Mouse (Mus musculus): Measurements from ENCODE around the gene Slitrk6. TPM values are rescaled to one million over a fixed set of nuclear protein-coding genes. Genes with fewer than 3 reads are reported as not detected.
A peak's percentile ranks its signal among the peaks of the same experiment; 100 is the strongest.

The Slitrk6 gene
- polyA plus RNA-seq (2012; rRNA removed) = 0.32 and 0.89 TPM in 2 replicates

DNA sequence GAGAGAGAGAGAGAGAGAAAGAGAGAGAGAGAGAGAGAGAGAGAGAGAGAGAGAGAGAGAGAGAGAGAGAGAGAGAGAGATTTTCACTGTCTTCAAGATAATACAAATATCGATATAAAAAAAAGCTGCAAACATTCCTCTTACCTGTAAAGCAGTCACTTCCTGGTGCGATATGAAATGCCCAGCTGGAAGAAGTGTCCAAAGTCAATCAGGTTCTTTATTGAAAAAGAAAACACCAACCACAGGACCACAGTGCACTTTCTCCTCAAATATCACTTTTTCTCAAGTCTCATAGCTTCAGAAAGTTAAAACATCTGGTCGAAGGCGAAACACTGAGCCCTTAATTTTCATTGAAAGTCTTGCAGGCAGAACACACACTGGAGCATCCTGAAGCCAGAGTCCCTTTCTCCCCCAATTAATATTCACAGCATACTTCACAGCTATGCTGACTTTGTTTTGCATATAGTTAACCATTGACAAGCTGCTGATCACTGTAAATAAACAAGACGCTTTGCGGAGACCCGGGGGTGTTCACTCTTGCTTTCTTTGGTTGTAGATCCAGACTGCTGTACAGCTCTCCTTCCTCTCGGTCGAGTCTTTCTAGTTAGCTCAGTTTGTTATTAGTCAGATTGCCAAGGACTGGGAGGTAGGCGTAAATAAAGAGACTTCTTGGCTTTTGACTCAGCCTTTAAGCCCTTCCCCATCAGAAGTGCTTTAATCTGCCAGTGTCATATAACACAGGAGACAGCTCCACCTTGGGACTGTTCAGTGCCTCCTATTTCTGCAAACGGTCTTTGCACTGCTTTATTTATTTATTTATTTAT lies at the start of gene Slitrk6:
Gene Slitrk6 (minus strand): TSS at position 666 of the 824 bp plus-strand sequence.
- H3K4me3 ChIP-seq (replicated peaks; ENCODE audit: extremely low read depth, low read depth, low read length) = peak within 1 kb of the TSS; percentile 23
- TF ChIP-seq POLR2A (IDR thresholded peaks at IDR 0.05; ENCODE audit: borderline replicate concordance, extremely low read depth, low read depth, low read length) (no peak), CTCF (IDR thresholded peaks at IDR 0.05; ENCODE audit: insufficient read depth, low read length) (no peak)
- WGBS = 31% methylated on average over 11 of the region's 11 CpGs
- no peaks in the 10 kb centered on the region for H3K4me1 ChIP-seq (ENCODE audit: control insufficient read depth, insufficient read depth, low read length)
- DNase-seq = no peak

DNA sequence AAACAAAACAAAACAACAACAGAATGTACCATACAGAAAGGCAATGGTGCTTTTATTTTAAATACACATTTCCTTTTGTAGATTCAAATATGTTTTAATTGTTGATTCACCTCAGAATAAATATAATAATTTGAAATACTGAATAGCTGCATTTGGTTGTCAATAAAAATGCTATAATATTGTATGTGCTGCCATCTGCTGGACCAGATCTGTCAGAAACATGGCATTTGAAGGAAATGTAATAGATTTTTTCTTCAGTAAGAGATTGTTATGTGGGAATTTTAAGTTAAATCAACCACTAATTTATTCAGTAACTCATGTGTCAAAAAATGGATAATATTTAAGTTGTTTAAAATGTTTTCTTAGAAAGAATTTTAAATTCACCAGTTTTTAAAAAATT lies 22.6 kb upstream of the Slitrk6 start:
- H3K4me1 ChIP-seq (ENCODE audit: control insufficient read depth, insufficient read depth, low read length) = no peaks in the 10 kb centered on the region
- H3K4me3 ChIP-seq (replicated peaks; ENCODE audit: extremely low read depth, low read depth, low read length) = no peak overlapping the region
- DNase-seq = no peak
- TF ChIP-seq CTCF (IDR thresholded peaks at IDR 0.05; ENCODE audit: insufficient read depth, low read length) = no peak

DNA sequence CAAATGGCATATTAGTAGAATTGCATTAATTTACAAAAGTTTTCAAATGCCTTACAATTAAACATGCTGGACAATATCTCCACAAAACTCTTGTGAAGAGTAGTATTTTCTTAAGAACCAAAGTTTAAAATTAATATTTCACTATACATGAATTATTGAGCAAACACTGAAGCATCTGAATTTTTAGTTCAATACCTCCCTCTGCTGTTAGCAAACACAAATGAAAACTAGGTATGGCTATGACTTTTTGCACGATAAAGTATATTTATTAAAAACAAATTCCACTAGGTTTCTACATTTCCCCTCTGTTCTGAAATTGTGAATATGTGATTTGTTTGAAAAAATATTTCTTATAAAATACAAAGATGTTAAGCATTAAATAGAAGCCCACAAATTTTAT lies 15.7 kb upstream of the Slitrk6 start:
- TF ChIP-seq POLR2A (IDR thresholded peaks at IDR 0.05; ENCODE audit: borderline replicate concordance, extremely low read depth, low read depth, low read length) (no peak), CTCF (IDR thresholded peaks at IDR 0.05; ENCODE audit: insufficient read depth, low read length) (no peak)
- Histone ChIP-seq H3K4me1 (ENCODE audit: control insufficient read depth, insufficient read depth, low read length) (no peaks in the 10 kb centered on the region), H3K4me3 (replicated peaks; ENCODE audit: extremely low read depth, low read depth, low read length) (no peak overlapping the region)
- 75% methylated on average over 1 of the region's 1 CpGs for WGBS
- no peak for DNase-seq

DNA sequence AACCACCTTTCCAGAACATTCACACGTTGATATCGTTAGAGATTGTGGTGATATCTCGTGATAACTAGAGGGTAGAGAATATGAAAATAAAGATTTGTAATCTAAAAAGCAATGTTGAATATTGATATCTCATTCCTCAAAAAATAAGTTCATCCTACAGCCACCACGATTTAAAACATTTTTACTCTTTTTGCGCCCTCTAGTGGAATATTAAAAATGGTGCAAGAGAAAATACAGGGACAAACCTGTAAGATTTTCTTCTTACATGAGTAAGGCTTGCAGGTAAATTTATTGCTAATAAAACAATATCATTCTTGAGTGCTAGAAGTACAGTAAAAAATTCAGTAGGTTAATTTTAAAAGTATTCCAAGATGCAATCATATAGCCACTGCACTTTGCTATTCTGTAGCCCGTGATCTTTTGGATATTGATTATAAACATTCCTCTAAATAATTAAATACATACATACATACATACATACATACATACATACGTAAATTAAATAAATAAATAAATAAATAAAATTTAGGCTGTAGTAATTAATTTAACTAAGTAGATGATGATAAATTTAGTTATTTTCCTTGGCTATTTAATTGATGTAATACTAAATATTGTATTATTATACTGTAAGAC lies 7.8 kb upstream of the Slitrk6 start:
- no peaks in the 10 kb centered on the region for H3K4me1 ChIP-seq (ENCODE audit: control insufficient read depth, insufficient read depth, low read length)
- TF ChIP-seq POLR2A (IDR thresholded peaks at IDR 0.05; ENCODE audit: borderline replicate concordance, extremely low read depth, low read depth, low read length) = no peak
- TF ChIP-seq CTCF (IDR thresholded peaks at IDR 0.05; ENCODE audit: insufficient read depth, low read length) = no peak
- DNase-seq = no peak
- H3K4me3 ChIP-seq (replicated peaks; ENCODE audit: extremely low read depth, low read depth, low read length) = no peak overlapping the region
- WGBS = 19% methylated on average over 7 of the region's 7 CpGs

DNA sequence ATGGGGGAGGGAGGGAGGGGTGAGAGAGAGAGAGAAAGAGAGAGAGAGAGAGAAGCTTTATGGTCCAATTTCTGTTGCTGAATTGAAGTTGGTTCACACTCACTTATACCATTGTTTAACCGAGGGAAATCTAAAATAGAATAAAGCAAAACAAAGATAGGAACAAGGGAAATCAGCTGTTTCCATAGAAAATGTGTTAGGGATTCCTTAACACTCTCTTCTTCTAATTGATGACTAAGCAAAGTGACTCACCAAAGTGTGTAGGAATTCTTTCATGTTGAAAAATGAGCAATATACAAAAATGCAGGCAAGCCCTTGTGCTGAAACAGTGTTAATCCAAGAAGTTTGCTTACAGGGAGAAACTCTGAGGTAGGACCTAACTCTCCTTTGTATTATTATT lies 6.0 kb upstream of the Slitrk6 start:
- no peak for TF ChIP-seq CTCF (IDR thresholded peaks at IDR 0.05; ENCODE audit: insufficient read depth, low read length)
- no peak for TF ChIP-seq POLR2A (IDR thresholded peaks at IDR 0.05; ENCODE audit: borderline replicate concordance, extremely low read depth, low read depth, low read length)
- H3K4me1 ChIP-seq (ENCODE audit: control insufficient read depth, insufficient read depth, low read length) = no peaks in the 10 kb centered on the region
- H3K4me3 ChIP-seq (replicated peaks; ENCODE audit: extremely low read depth, low read depth, low read length) = no peak overlapping the region
- no peak for DNase-seq
- 34% methylated on average over 1 of the region's 1 CpGs for WGBS

DNA sequence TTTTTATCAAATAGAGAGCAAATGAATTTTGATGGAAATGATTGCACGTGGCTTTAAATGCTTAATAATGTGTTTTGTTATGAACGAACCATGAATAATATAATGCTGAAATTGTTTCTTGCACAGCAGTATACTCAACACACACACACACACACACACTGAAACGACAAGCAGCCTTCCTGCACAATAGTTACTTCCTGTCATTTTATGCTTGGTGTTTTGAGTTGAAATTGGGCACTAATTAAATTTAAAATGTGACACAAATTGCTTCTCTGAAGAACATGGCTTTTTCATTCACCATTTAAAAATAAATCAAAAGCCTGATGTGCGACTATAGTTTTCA lies 330 bp upstream of the Slitrk6 start:
- DNase-seq = no peak
- H3K4me1 ChIP-seq (ENCODE audit: control insufficient read depth, insufficient read depth, low read length) = no peaks in the 10 kb centered on the region
- TF ChIP-seq CTCF (IDR thresholded peaks at IDR 0.05; ENCODE audit: insufficient read depth, low read length) (no peak), POLR2A (IDR thresholded peaks at IDR 0.05; ENCODE audit: borderline replicate concordance, extremely low read depth, low read depth, low read length) (no peak)
- WGBS = 50% methylated on average over 4 of the region's 4 CpGs
- no peak overlapping the region for H3K4me3 ChIP-seq (replicated peaks; ENCODE audit: extremely low read depth, low read depth, low read length)

DNA sequence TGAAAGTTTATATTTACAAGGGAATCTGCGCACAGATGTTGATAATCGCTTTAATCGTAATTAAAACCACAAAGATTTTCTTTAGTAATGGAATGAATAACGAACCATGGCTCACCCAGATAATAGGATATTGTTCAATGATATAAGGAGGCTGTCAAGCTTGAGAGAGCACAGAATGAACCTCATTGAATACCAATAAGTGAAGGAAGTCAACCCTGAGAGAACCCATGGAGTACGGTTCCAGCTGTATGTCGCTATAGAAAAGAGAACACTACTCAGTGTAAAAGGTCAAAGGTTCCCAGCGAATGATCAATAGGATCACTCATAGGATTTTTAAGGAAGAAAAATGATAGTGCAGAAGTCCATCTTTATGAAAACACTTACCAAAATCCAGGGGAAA lies 15.1 kb downstream of the Slitrk6 start:
- DNase-seq = no peak
- TF ChIP-seq POLR2A (IDR thresholded peaks at IDR 0.05; ENCODE audit: borderline replicate concordance, extremely low read depth, low read depth, low read length) = no peak
- TF ChIP-seq CTCF (IDR thresholded peaks at IDR 0.05; ENCODE audit: insufficient read depth, low read length) = no peak
- Histone ChIP-seq H3K4me1 (ENCODE audit: control insufficient read depth, insufficient read depth, low read length) (no peaks in the 10 kb centered on the region), H3K4me3 (replicated peaks; ENCODE audit: extremely low read depth, low read depth, low read length) (no peak overlapping the region)
- WGBS = 88% methylated on average over 7 of the region's 7 CpGs

DNA sequence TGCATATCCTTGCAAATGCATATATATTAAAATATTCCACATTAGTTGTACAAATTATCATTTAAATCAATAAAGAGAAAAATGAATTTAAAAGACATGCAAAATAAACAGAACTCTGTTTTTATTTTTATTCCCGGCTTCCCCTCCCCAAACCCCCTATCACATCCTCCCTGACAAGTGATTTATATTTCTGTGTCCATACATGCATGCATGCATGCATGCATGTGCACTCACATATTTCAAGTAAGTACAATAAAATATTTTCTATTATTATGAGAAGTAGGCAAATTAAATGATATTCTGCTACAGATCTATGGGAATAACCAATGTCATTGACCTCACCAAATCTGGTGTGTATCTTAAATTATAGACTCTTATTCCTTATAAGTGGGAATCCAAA lies 15.6 kb downstream of the Slitrk6 start:
- WGBS = 80% methylated on average over 1 of the region's 1 CpGs
- no peak for DNase-seq
- H3K4me1 ChIP-seq (ENCODE audit: control insufficient read depth, insufficient read depth, low read length) = no peaks in the 10 kb centered on the region
- TF ChIP-seq POLR2A (IDR thresholded peaks at IDR 0.05; ENCODE audit: borderline replicate concordance, extremely low read depth, low read depth, low read length) = no peak
- TF ChIP-seq CTCF (IDR thresholded peaks at IDR 0.05; ENCODE audit: insufficient read depth, low read length) = no peak
- H3K4me3 ChIP-seq (replicated peaks; ENCODE audit: extremely low read depth, low read depth, low read length) = no peak overlapping the region

DNA sequence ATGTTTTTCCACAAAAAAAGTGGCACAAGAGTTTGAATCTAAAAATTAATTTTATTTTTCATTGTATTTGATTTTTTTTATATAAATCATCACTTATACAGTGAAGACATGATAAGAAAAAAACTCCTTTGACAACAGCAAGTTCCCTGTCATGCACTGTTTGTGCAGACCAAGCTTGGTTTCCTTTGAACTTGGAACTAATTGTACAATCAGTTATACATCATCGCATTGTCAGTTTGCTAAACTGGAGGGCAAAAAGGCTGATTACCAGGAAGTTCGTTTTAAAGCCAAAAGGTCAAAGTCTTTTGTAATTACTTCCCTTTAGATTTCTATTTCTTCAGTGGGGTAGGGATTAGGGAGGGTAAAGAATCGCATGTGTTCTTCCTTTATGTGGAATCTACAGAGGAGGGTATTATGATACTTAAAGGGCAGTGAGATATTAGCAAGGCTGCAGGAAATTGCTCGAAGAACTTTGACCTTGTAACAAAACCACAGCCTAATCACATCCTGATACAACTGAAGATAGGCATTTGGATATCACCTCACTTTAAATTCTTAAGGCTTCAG lies 26.5 kb downstream of the Slitrk6 start:
- no peak overlapping the region for H3K4me3 ChIP-seq (replicated peaks; ENCODE audit: extremely low read depth, low read depth, low read length)
- no peaks in the 10 kb centered on the region for H3K4me1 ChIP-seq (ENCODE audit: control insufficient read depth, insufficient read depth, low read length)
- no peak for DNase-seq
- 34% methylated on average over 4 of the region's 4 CpGs for WGBS
- TF ChIP-seq POLR2A (IDR thresholded peaks at IDR 0.05; ENCODE audit: borderline replicate concordance, extremely low read depth, low read depth, low read length) (no peak), CTCF (IDR thresholded peaks at IDR 0.05; ENCODE audit: insufficient read depth, low read length) (no peak)
